Mouse (Mus musculus) thymus, adult 18-20 months (tissue): ENCODE measurements at regions not wholly inside any gene's neighbourhood (a gene's known extent, or its start where the extent isn't known, plus 50 kb on each side); places are given as distances from the start of the nearest gene placed in this dataset.

Source experiments
- DNase-seq, 2 experiments: peaks; one replicate each; pipeline ENCODE4 v3.0.0; 2022; ENCODE audit warnings: mixed read lengths in 2 of 2

GRCm38 (mm10) chr3:6137374-6137773 is 386.8 kb downstream of the Gm8797 start:
- DNase-seq = no peak

- DNase-seq = no peak
These were observed 423.2 kb downstream of the Gm8797 start for GRCm38 (mm10) chr3:6173775-6174174.

GRCm38 (mm10) chr3:6182533-6182932 is 431.9 kb downstream of the Gm8797 start:
- no peak for DNase-seq

- DNase-seq = no peak
These were observed 432.8 kb downstream of the Gm8797 start for GRCm38 (mm10) chr3:6183400-6183799.

GRCm38 (mm10) chr3:6204656-6205055 is 415.6 kb downstream of the 1700008P02Rik start:
- DNase-seq = no peak

GRCm38 (mm10) chr3:6228685-6229084 is 391.6 kb downstream of the 1700008P02Rik start:
- DNase-seq = no peak
